25 mouse cellular contexts compared by ENCODE assay signal in genomic region chrX:150468266-150468665, GRCm38 (mm10).
"Had no signal": no experiment of that assay in that cellular context is flagged by ENCODE, and none has a peak within 500 bp of the region (broad histone marks: within the 10 kb centered on the region; RNA-seq: fewer than 3 reads in every experiment).

No protein-coding gene starts in this region.

- H3K27ac ChIP-seq: heart, adult 2 months; heart, embryonic 13.5 days; heart, embryonic 15.5 days; hindbrain, embryonic 13.5 days; hindbrain, embryonic 15.5 days; hindbrain, postnatal 0 days; layer of hippocampus, adult 2 months; left cerebral cortex, adult 2 months; limb, embryonic 10.5 days; limb, embryonic 12.5 days; liver, embryonic 13.5 days had no signal

- H3K4me3 ChIP-seq: heart, adult 2 months; heart, embryonic 13.5 days; heart, embryonic 15.5 days; hindbrain, embryonic 13.5 days; hindbrain, embryonic 15.5 days; layer of hippocampus, adult 2 months; left cerebral cortex, adult 2 months; limb, embryonic 10.5 days; limb, embryonic 12.5 days; liver, embryonic 13.5 days had no signal

- H3K4me2 ChIP-seq: heart, embryonic 11.5 days; heart, embryonic 13.5 days; heart, embryonic 15.5 days; hindbrain, embryonic 13.5 days; hindbrain, embryonic 15.5 days; limb, embryonic 12.5 days; liver, embryonic 11.5 days; liver, embryonic 13.5 days had no signal

- H3K36me3 ChIP-seq: heart, embryonic 13.5 days; heart, embryonic 15.5 days; hindbrain, embryonic 13.5 days; hindbrain, embryonic 15.5 days; limb, embryonic 10.5 days; limb, embryonic 12.5 days; liver, embryonic 13.5 days had no signal

- DNase-seq: gastrocnemius, postnatal 14 days; gastrocnemius, postnatal 36 days; heart, adult 11 months; heart, adult 2 months; heart, postnatal 14 days; heart, postnatal 36 days; kidney, adult 11 months; kidney, adult 2 months; kidney, postnatal 10 days; kidney, postnatal 25 days; kidney, postnatal 4 days; liver; liver, embryonic 13.5 days had no signal

- H3K9me3 ChIP-seq: heart, embryonic 13.5 days; heart, embryonic 15.5 days; hindbrain, embryonic 13.5 days; hindbrain, embryonic 15.5 days; limb, embryonic 10.5 days; limb, embryonic 12.5 days; liver, embryonic 13.5 days had no signal

- H3K27me3 ChIP-seq: heart, embryonic 13.5 days; heart, embryonic 15.5 days; hindbrain, embryonic 13.5 days; hindbrain, embryonic 15.5 days; limb, embryonic 12.5 days; liver, embryonic 13.5 days had no signal

- H3K4me1 ChIP-seq: heart, embryonic 13.5 days; heart, embryonic 15.5 days; hindbrain, embryonic 13.5 days; hindbrain, embryonic 15.5 days; limb, embryonic 10.5 days; limb, embryonic 12.5 days had no signal

- H3K9ac ChIP-seq: heart, embryonic 13.5 days; heart, embryonic 15.5 days; hindbrain, embryonic 13.5 days; hindbrain, embryonic 15.5 days; limb, embryonic 12.5 days; liver, embryonic 13.5 days had no signal

- ATAC-seq: hindbrain, postnatal 0 days; intestine, embryonic 16.5 days had no signal
